ENCODE assay signal across 19 mouse cellular contexts in genomic region chr17:67941026-67941425, GRCm38 (mm10).
DNase-seq lines count a peak whose midpoint lies in the region; ATAC-seq and TF ChIP-seq lines count a peak whose summit lies in the region.
"Had no signal": no experiment of that assay in that cellular context is flagged by ENCODE, and none has a peak within 500 bp of the region (broad histone marks: within the 10 kb centered on the region; RNA-seq: fewer than 3 reads in every experiment).

No protein-coding gene starts in this region.

- ATAC-seq in granulocyte monocyte progenitor cell, adult 5-6 weeks (replicated peaks; ENCODE audit: poor library complexity, severe bottlenecking): no peak
- ATAC-seq: forebrain, embryonic 15.5 days; intestine, embryonic 16.5 days had no signal

- 81% methylated on average over 6 of the region's 6 CpGs for WGBS in heart, adult 2 months

- intact Hi-C loops in gastrocnemius, postnatal 14 days (cut with DNase I; ENCODE audit: low total_unique reads): no loop called here
- intact Hi-C loops in heart, adult 2 months (cut with DNase I): no loop called here

- H3K9ac ChIP-seq in heart, adult 2 months (ENCODE audit: low read depth, low read length): no peak overlapping the region
- H3K9ac ChIP-seq: embryonic facial prominence, embryonic 15.5 days; forebrain, embryonic 15.5 days; heart, embryonic 13.5 days; hindbrain, embryonic 15.5 days had no signal

- peaks cover under 1% of the 10 kb centered on the region; the same call in 1 of the 2 replicates for H3K36me3 ChIP-seq in heart, adult 2 months (ENCODE audit: control insufficient read depth, insufficient read depth, low read length)
- H3K36me3 ChIP-seq: embryonic facial prominence, embryonic 15.5 days; forebrain, embryonic 15.5 days; heart, embryonic 13.5 days; hindbrain, embryonic 15.5 days had no signal

- TF ChIP-seq CTCF in heart, adult 2 months (IDR thresholded peaks at IDR 0.05): no peak

- H3K4me1 ChIP-seq in heart, adult 2 months (ENCODE audit: control insufficient read depth, insufficient read depth, low read length): peaks cover 3% of the 10 kb centered on the region
- H3K4me1 ChIP-seq: forebrain, embryonic 15.5 days; hindbrain, embryonic 15.5 days had no signal

- no peaks in the 10 kb centered on the region for H3K27me3 ChIP-seq in heart, adult 2 months (ENCODE audit: control insufficient read depth, insufficient read depth, low read length)
- H3K27me3 ChIP-seq: CH12.LX; embryonic facial prominence, embryonic 15.5 days; forebrain, embryonic 15.5 days; heart, embryonic 13.5 days; hindbrain, embryonic 15.5 days had no signal

- H3K4me3 ChIP-seq in heart, adult 2 months: no peak overlapping the region
- H3K4me3 ChIP-seq: embryonic facial prominence, embryonic 15.5 days; erythroblast, embryonic 14.5 days; forebrain, embryonic 15.5 days; heart, embryonic 13.5 days; hindbrain, embryonic 15.5 days had no signal

- no peaks in the 10 kb centered on the region; the same call in 1 of the 2 replicates for H3K79me2 ChIP-seq in heart, adult 2 months (replicated peaks; ENCODE audit: control insufficient read depth, insufficient read depth, low read length)

- no peak for TF ChIP-seq POLR2A in heart, adult 2 months (IDR thresholded peaks at IDR 0.05; ENCODE audit: insufficient read depth, low read depth, low read length)

- no peak overlapping the region for H3K27ac ChIP-seq in heart, adult 2 months
- H3K27ac ChIP-seq: embryonic facial prominence, embryonic 15.5 days; forebrain, embryonic 15.5 days; heart, embryonic 13.5 days; hindbrain, embryonic 15.5 days had no signal

- peak; percentile 32 for DNase-seq in gastrocnemius, postnatal 14 days
- no peak for DNase-seq in gastrocnemius, postnatal 25 days
- peak; percentile 50 for DNase-seq in Muller cell, postnatal 12 days (ENCODE audit: inconsistent ontology term)
- DNase-seq in adrenal gland, adult 8-10 months: peak; percentile 12
- peak; percentile 51 to 55 for DNase-seq in adrenal gland, postnatal 36 days
- no peak for DNase-seq in heart, adult 2 months
- DNase-seq in left cerebral cortex, adult 18-20 months (ENCODE audit: low spot score in 2 of 2): no peak
- DNase-seq: cerebellum, postnatal 14 days; embryo, embryonic 11 days; heart, postnatal 36 days; kidney, adult 2 months had no signal

- TF ChIP-seq EP300 in heart, adult 2 months (IDR thresholded peaks at IDR 0.05; ENCODE audit: insufficient read depth, low read depth, low read length): no peak

Comparison
In these comparisons a context has a peak if more than half of its experiments do, and no peak if none do; other contexts are left out.
1. DNase-seq: peak in gastrocnemius, postnatal 14 days (single experiment), Muller cell, postnatal 12 days (single experiment), adrenal gland, adult 8-10 months (single experiment) and adrenal gland, postnatal 36 days (2 of 2); none in gastrocnemius, postnatal 25 days (single experiment), heart, adult 2 months (0 of 2) and left cerebral cortex, adult 18-20 months (0 of 2).